Mouse (Mus musculus) hindbrain, embryonic 14.5 days (tissue): ENCODE measurements around the gene Prdm16. TPM values are rescaled to one million over a fixed set of nuclear protein-coding genes. Genes with fewer than 3 reads are reported as not detected.
A peak's percentile ranks its signal among the peaks of the same experiment; 100 is the strongest.

Experiments used
- ATAC-seq: fragments of 200-750 bp; cut with Nextera tagmentation; 2 replicates; pipeline ENCODE4 v1.8.0; 2017; ENCODE audit warnings: moderate number of reproducible peaks, mild to moderate bottlenecking, moderate TSS enrichment, moderate library complexity; ENCODE audit not compliant: low FRiP score
- DNase-seq: peaks from one replicate; pipeline ENCODE4 v3.0.0-alpha.2; 2015; ENCODE audit warnings: low spot score
- H3K27ac ChIP-seq: fragments of 300-500 bp; sonication (generic); 2 replicates; pipeline ENCODE4 v1.5.1; 2014; ENCODE audit warnings: mild to moderate bottlenecking, moderate library complexity
- H3K27me3 ChIP-seq: fragments of 300-500 bp; sonication (generic); 2 replicates; pipeline ENCODE4 v1.6.1; 2014; ENCODE audit warnings: mild to moderate bottlenecking, low read length, mixed read lengths; ENCODE audit not compliant: control insufficient read depth, insufficient read depth
- H3K36me3 ChIP-seq: fragments of 300-500 bp; sonication (generic); replicated peaks from 2 replicates; pipeline ENCODE4 v1.6.1; 2014; ENCODE audit not compliant: control insufficient read depth, insufficient read depth
- H3K4me1 ChIP-seq: fragments of 300-500 bp; sonication (generic); replicated peaks from 2 replicates; pipeline ENCODE4 v1.6.1; 2014; ENCODE audit warnings: antibody characterized with exemption, low read length, mixed read lengths; ENCODE audit not compliant: control insufficient read depth, insufficient read depth
- H3K4me2 ChIP-seq: fragments of 300-500 bp; sonication (generic); replicated peaks from 2 replicates; pipeline ENCODE4 v1.6.1; 2014; ENCODE audit warnings: mild to moderate bottlenecking, moderate library complexity
- H3K4me3 ChIP-seq: fragments of 300-500 bp; sonication (generic); replicated peaks from 2 replicates; pipeline ENCODE4 v1.5.1; 2014; ENCODE audit warnings: mild to moderate bottlenecking, low read length
- H3K9ac ChIP-seq: fragments of 300-500 bp; sonication (generic); 2 replicates; pipeline ENCODE4 v1.6.1; 2014
- H3K9me3 ChIP-seq: fragments of 300-500 bp; sonication (generic); 2 replicates; pipeline ENCODE4 v1.6.1; 2016; ENCODE audit warnings: low read length; ENCODE audit not compliant: control insufficient read depth
- WGBS: fragments of 180-500 bp; shearing (Covaris S2); extraction: QIAGEN DNeasy Blood & Tissue Kit; methylation state at CpG from one replicate; pipeline ENCODE4 v1.1.7; 2014; 5-methylcytosine and 5-hydroxymethylcytosine counted together
- polyA plus RNA-seq: library from polyadenylated mRNA; unstranded; fragments of >200 nt; fragmentation: Nextera tagmentation; extraction: Ambion mirVana; gene quantifications from 2 replicates; pipeline ENCODE4 v1.2.1, GENCODE M21; 2014

Gene Prdm16
- polyA plus RNA-seq, 1 experiment from 2014 or later: 15.6 TPM

DNA sequence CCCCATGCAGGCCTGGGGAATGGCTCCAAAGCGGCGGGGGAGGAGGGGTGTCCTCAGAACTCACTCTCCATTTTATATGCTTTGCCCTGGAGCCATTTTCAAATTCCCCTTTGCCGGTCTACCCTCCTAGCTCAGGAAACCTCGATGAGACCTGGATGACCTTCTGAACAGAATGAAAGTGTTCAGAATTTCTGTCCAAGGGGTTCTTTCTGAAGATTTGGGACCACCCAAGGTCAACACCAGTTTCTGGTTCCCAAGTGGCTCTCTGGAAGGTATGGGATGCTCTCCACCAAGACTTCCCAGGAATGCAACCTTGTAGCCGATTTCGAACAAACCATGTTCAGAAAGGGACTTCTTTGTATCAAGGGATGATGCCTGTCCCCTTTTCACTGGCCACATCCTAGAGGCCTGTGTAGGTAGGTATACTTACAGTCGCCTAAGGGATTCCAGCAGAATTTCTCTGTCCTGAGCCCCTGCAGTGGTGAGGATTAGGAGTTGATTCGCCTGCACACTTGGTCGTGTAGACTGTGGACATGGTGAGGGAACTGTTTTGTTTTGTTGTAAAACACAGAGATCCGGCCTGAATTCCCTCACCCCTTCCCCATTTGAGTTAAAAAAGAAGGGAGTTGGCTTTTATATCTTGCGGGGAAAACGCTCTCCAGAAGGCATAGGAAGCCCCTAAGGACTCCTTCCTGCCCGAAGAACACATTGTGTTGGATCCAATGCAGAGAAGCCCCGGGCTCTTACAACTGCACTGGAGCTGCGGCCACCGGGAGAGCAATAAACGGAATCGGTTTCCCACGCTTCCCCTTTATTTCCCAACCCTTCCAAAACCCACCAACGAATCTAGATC lies 4.0 kb upstream of the Prdm16 start:
- Histone ChIP-seq H3K36me3 (no peaks in the 10 kb centered on the region), H3K9me3 (peaks cover 6% of the 10 kb centered on the region), H3K27ac (no peak overlapping the region), H3K9ac (no peak overlapping the region), H3K27me3 (peaks cover 89% of the 10 kb centered on the region), H3K4me3 (no peak overlapping the region), H3K4me2 (peak overlapping the region; percentile 57), H3K4me1 (peaks cover 6% of the 10 kb centered on the region; the same call in 1 of the 2 replicates)
- ATAC-seq (no peak), DNase-seq (no peak)
- 4% methylated on average over 20 of the region's 20 CpGs for WGBS

DNA sequence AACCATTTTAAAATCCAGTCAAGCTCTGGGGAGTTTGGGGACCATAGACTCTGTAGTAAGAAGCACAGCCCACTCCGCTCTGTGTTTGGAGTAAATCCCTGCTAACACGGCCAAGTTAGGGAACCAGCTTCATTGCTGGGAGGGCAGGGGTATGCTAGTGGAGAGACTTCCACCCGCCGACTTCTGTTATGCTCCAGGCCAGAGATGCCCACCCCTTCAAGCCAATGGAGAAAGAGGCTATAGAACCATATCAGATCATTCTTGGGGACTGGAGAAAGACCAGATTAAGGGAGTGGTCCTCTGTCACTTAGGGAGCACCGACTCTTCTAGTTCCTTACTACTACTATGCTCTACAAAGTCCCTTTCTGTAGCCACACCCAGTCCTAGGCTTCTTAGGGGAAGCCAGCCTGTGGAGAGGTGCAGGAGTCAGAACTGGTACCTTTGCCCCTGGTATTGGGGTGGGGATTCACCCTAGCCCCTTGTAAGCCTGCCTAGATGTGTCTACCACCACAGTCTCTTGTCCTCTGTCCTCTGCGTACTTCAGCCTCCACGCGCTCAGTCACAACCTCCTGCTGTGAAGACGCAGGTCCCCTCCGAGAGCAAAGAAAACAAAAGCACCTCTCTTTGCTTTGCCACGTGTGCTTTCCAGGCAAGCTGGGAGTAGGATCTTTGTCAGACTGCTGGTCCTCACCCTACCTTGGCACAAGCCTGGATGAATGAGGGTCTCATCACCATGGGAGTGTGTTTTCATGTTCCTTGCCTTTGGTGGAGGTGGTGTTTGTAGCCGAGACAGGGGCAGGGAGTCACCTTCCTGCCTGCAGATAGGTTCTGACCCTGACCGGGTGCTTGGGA lies 3.1 kb upstream of the Prdm16 start:
- Histone ChIP-seq H3K9me3 (no peaks in the 10 kb centered on the region), H3K4me2 (peak overlapping the region; percentile 57), H3K4me1 (peaks cover 9% of the 10 kb centered on the region; the same call in 1 of the 2 replicates), H3K27ac (no peak overlapping the region; the same call in 1 of the 2 replicates), H3K27me3 (peaks cover 86% of the 10 kb centered on the region), H3K9ac (no peak overlapping the region), H3K4me3 (no peak overlapping the region; the same call in 1 of the 2 replicates), H3K36me3 (no peaks in the 10 kb centered on the region)
- 5% methylated on average over 13 of the region's 13 CpGs for WGBS
- no peak for DNase-seq
- no peak for ATAC-seq

DNA sequence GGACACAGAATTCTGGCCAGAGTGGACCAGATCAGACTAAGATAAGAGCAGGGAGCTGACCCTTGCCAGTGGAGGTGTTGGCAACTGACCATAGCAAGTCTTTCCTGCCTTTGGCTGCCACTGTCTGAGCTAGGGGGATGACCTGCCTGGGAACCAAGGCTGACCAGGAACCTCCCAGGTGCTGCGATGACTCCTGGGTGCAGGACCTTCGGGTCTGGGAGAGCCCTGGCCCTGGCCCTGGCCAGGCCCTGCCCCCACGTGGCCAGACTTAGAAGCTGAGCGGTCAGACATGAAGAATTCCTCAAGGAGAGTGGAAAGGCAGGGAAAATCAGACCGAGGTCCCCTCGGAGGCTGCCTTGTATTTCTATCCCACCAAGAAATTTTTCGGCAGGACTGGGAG lies 2.5 kb upstream of the Prdm16 start:
- H3K36me3 ChIP-seq: no peaks in the 10 kb centered on the region
- WGBS: 2% methylated on average over 7 of the region's 7 CpGs
- no peaks in the 10 kb centered on the region for H3K9me3 ChIP-seq
- H3K4me3 ChIP-seq: no peak overlapping the region; the same call in 1 of the 2 replicates
- ATAC-seq (no peak), DNase-seq (no peak)
- no peak overlapping the region for H3K9ac ChIP-seq
- H3K27ac ChIP-seq: no peak overlapping the region; the same call in 1 of the 2 replicates
- peaks cover 89% of the 10 kb centered on the region for H3K27me3 ChIP-seq
- H3K4me2 ChIP-seq: peak overlapping the region; percentile 57
- H3K4me1 ChIP-seq: peaks cover 9% of the 10 kb centered on the region; the same call in 1 of the 2 replicates

DNA sequence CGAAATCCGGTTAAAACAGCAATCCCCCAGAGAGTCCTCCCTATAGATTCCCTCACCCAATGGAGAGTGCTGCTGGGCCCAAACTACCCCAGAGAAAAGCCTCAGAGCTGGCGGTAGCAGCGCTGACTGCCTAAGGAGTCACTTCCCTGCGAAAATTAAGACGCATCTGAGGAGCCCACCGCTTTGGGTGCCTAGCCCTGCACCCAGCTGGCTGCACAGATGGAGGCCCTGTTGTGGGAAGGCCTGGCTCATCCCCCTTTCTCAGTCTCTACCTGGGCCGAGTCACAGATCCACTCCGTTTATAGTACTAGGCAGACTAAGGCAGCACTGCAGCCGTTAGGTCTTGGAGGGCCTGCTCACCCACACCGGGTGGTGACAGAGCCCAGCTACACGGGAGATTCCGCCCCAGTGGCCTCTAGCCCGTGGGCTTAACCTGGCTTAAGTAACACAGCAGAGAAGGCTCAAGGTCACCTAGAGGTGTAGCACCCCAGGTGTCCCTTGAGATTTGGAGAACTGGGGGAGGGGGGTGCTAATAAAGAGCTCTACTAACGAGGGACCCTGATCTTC lies 1.7 kb upstream of the Prdm16 start:
- peak overlapping the region; percentile 57 for H3K4me2 ChIP-seq
- peak overlapping the region; percentile 63 for H3K9ac ChIP-seq
- peaks cover 89% of the 10 kb centered on the region for H3K27me3 ChIP-seq
- H3K4me3 ChIP-seq: peak overlapping the region; percentile 43
- ATAC-seq (no peak), DNase-seq (no peak)
- no peaks in the 10 kb centered on the region for H3K36me3 ChIP-seq
- WGBS: 3% methylated on average over 15 of the region's 15 CpGs
- peaks cover 9% of the 10 kb centered on the region; the same call in 1 of the 2 replicates for H3K4me1 ChIP-seq
- H3K9me3 ChIP-seq: no peaks in the 10 kb centered on the region
- H3K27ac ChIP-seq: peak overlapping the region; percentile 85

GRCm38 (mm10) chr4:154637468-154638319 lies 1.0 kb upstream of the Prdm16 start:
- peak overlapping the region; percentile 43 for H3K4me3 ChIP-seq
- H3K27ac ChIP-seq: peak overlapping the region; percentile 85
- H3K9me3 ChIP-seq: no peaks in the 10 kb centered on the region
- peaks cover 89% of the 10 kb centered on the region for H3K27me3 ChIP-seq
- H3K4me2 ChIP-seq: peak overlapping the region; percentile 57
- ATAC-seq (no peak), DNase-seq (no peak)
- peaks cover 9% of the 10 kb centered on the region; the same call in 1 of the 2 replicates for H3K4me1 ChIP-seq
- 1% methylated on average over 49 of the region's 73 CpGs for WGBS
- no peaks in the 10 kb centered on the region for H3K36me3 ChIP-seq
- peak overlapping the region; percentile 63 for H3K9ac ChIP-seq

- H3K4me1 ChIP-seq: peaks cover 9% of the 10 kb centered on the region; the same call in 1 of the 2 replicates
- WGBS: under 1% methylated on average over 28 of the region's 30 CpGs
Measured at GRCm38 (mm10) chr4:154636053-154636433, 630 bp downstream of the Prdm16 start.

DNA sequence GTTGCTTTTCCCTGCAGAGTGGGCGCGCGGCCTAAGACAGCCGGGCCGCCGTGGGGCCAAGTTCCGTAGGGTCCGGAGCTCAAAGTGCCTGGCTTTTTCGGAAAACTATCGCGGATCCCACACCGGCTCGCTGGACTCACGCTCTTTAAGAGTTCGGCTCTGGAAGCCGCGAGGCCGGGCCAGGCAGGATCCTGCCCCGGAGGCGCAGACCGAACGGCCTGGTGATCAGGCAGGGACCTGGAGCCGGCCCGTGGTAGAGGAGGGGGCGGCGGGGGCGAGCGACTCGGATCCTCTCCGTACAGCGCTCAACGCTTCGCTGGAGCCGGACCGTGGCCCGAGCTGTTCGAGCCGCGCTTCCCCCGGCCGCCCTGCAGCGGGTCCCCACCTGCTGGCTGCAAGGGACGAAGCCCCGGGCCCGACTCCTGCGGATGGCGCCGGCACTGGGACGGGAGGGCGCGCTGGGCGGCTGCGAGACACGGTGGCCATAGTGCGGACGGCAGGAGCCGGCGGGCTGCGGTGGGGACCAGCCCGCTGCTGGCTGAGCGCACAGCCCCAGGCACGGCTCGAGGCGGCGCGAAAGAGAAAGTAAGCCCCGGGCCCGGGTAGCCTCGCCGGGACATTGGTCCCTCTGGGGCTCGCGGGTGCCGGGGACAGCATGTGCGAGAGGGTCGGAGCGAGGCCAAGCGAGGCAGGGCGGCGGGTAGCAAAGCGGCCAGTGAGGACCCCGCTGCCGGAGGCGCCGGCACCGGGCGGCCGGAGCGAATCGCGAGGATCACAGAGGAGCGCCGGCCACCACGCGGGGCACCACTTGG lies 1.2 kb downstream of the Prdm16 start:
- H3K4me3 ChIP-seq: peak overlapping the region; percentile 43
- H3K9me3 ChIP-seq: no peaks in the 10 kb centered on the region
- peaks cover 9% of the 10 kb centered on the region; the same call in 1 of the 2 replicates for H3K4me1 ChIP-seq
- no peak for DNase-seq
- peaks cover 89% of the 10 kb centered on the region for H3K27me3 ChIP-seq
- peak overlapping the region; percentile 85 for H3K27ac ChIP-seq
- H3K4me2 ChIP-seq: peak overlapping the region; percentile 57
- under 1% methylated on average over 89 of the region's 94 CpGs for whole genome bisulfite sequencing
- H3K36me3 ChIP-seq: no peaks in the 10 kb centered on the region
- ATAC-seq: no peak
- H3K9ac ChIP-seq: peak overlapping the region; percentile 63

More at GRCm38 (mm10) chr4:154636053-154636433, 630 bp downstream of the Prdm16 start:
- H3K27ac ChIP-seq: peak overlapping the region; percentile 85
- H3K36me3 ChIP-seq: no peaks in the 10 kb centered on the region
- no peaks in the 10 kb centered on the region for H3K9me3 ChIP-seq
- peaks cover 89% of the 10 kb centered on the region for H3K27me3 ChIP-seq
- peak; percentile 64 for ATAC-seq
- H3K9ac ChIP-seq: peak overlapping the region; percentile 63
- H3K4me3 ChIP-seq: peak overlapping the region; percentile 43
- peak; percentile 63 for DNase-seq
- peak overlapping the region; percentile 57 for H3K4me2 ChIP-seq
